Mouse (Mus musculus): ENCODE measurements around the gene Acin1. TPM values are rescaled to one million over a fixed set of nuclear protein-coding genes. Genes with fewer than 3 reads are reported as not detected.

Gene Acin1
- total and polyA plus RNA-seq, 3 experiments: 74.0 to 324 (median 118) TPM

- no peaks in the 10 kb centered on the region for H3K9me3 ChIP-seq (replicated peaks; ENCODE audit: low read length)
- no peaks in the 10 kb centered on the region for H3K79me2 ChIP-seq (replicated peaks; ENCODE audit: control insufficient read depth, extremely low read depth, insufficient read depth, poor library complexity, severe bottlenecking)
- H3K27me3 ChIP-seq (replicated peaks): no peaks in the 10 kb centered on the region
- no peak for DNase-seq (ENCODE audit: extremely low read depth)
- no peak overlapping the region for H3K4me2 ChIP-seq (ENCODE audit: insufficient read depth, low read depth, poor library complexity, severe bottlenecking)
- H3K4me3 ChIP-seq (replicated peaks in 1 of 3; ENCODE audit: low read depth in 2 of 3, low read length in 2 of 3, poor library complexity in 1 of 3): no peak overlapping the region
- dilution Hi-C loops (cut with MboI; ENCODE audit: extremely low pct_ligation_motif_present, extremely low pct_unique_long_range_greater_than_20kb, low sequenced_read_pairs): no loop called here
- peaks cover 0 to 5% of the 10 kb centered on the region in 2 experiments; a peak in 2 of 4 replicates for H3K4me1 ChIP-seq (ENCODE audit: control insufficient read depth in 1 of 2, insufficient read depth in 2 of 2)
- in situ Hi-C loops (cut with MboI; ENCODE audit: low pct_ligation_motif_present, low pct_unique_long_range_greater_than_20kb, low sequenced_read_pairs): no loop called here
- H3K36me3 ChIP-seq (replicated peaks in 1 of 2; ENCODE audit: control insufficient read depth in 1 of 2, insufficient read depth in 1 of 2, low read length in 1 of 2): peaks cover 14 to 28% of the 10 kb centered on the region in 2 experiments
- no peak overlapping the region for H3K9ac ChIP-seq (ENCODE audit: insufficient read depth, low read depth)
- TF ChIP-seq TBP (conservative IDR thresholded peaks at IDR 0.05; ENCODE audit: low read depth, low read length) (no peak), GABPA (IDR thresholded peaks at IDR 0.05; ENCODE audit: insufficient replicate concordance, low read depth, low read length) (no peak), MXI1 (IDR thresholded peaks at IDR 0.05; ENCODE audit: low read depth, low read length) (no peak), KAT2A (IDR thresholded peaks at IDR 0.05; ENCODE audit: insufficient replicate concordance, low read length) (no peak), RAD21 (IDR thresholded peaks at IDR 0.05; ENCODE audit: low read depth, low read length) (no peak), CHD2 (IDR thresholded peaks at IDR 0.05; ENCODE audit: low read length) (no peak), POLR2A (IDR thresholded peaks at IDR 0.05; ENCODE audit: low read depth, low read length) (no peak), JUN (IDR thresholded peaks at IDR 0.05; ENCODE audit: insufficient read depth, low read depth, low read length) (no peak), NELFE (IDR thresholded peaks at IDR 0.05; ENCODE audit: low read depth, low read length) (no peak), PAX5 (IDR thresholded peaks at IDR 0.05; ENCODE audit: low read length) (no peak), POLR2AphosphoS2 (IDR thresholded peaks at IDR 0.05; ENCODE audit: low read depth, low read length) (no peak), USF2 (conservative IDR thresholded peaks at IDR 0.05; ENCODE audit: low read depth, low read length) (no peak), NRF1 (IDR thresholded peaks at IDR 0.05; ENCODE audit: low read depth, low read length) (no peak), SIN3A (IDR thresholded peaks at IDR 0.05; ENCODE audit: low read length) (no peak), ZMIZ1 (IDR thresholded peaks at IDR 0.05; ENCODE audit: low read depth, low read length) (no peak), MAX (IDR thresholded peaks at IDR 0.05; ENCODE audit: low read length) (no peak), HCFC1 (IDR thresholded peaks at IDR 0.05; ENCODE audit: low read depth, low read length) (no peak), RCOR1 (conservative IDR thresholded peaks at IDR 0.05; ENCODE audit: low read depth, low read length) (no peak), MYC (IDR thresholded peaks at IDR 0.05; ENCODE audit: low read depth, low read length) (no peak)
- H3K27ac ChIP-seq (ENCODE audit: insufficient read depth, low read depth): no peak overlapping the region
Observed at GRCm38 (mm10) chr14:54696752-54697151, 10.0 kb upstream of the Acin1 start.

GRCm38 (mm10) chr14:54695042-54695441, 8.3 kb upstream of the Acin1 start:
- no peaks in the 10 kb centered on the region for H3K79me2 ChIP-seq (replicated peaks; ENCODE audit: control insufficient read depth, extremely low read depth, insufficient read depth, poor library complexity, severe bottlenecking)
- dilution Hi-C loops (cut with MboI; ENCODE audit: extremely low pct_ligation_motif_present, extremely low pct_unique_long_range_greater_than_20kb, low sequenced_read_pairs) (no loop called here), in situ Hi-C loops (cut with MboI; ENCODE audit: low pct_ligation_motif_present, low pct_unique_long_range_greater_than_20kb, low sequenced_read_pairs) (no loop called here)
- no peak overlapping the region for H3K4me2 ChIP-seq (ENCODE audit: insufficient read depth, low read depth, poor library complexity, severe bottlenecking)
- H3K36me3 ChIP-seq (replicated peaks in 1 of 2; ENCODE audit: control insufficient read depth in 1 of 2, insufficient read depth in 1 of 2, low read length in 1 of 2): peaks cover 27 to 39% of the 10 kb centered on the region in 2 experiments
- no peaks in the 10 kb centered on the region for H3K9me3 ChIP-seq (replicated peaks; ENCODE audit: low read length)
- H3K9ac ChIP-seq (ENCODE audit: insufficient read depth, low read depth): no peak overlapping the region
- TF ChIP-seq USF2 (conservative IDR thresholded peaks at IDR 0.05; ENCODE audit: low read depth, low read length): no peak
- TF ChIP-seq TCF12 (IDR thresholded peaks at IDR 0.05; ENCODE audit: low read depth, low read length): no peak
- TF ChIP-seq ELF1 (IDR thresholded peaks at IDR 0.05; ENCODE audit: low read depth, low read length): no peak
- no peak for TF ChIP-seq MEF2A (IDR thresholded peaks at IDR 0.05; ENCODE audit: borderline replicate concordance, low read depth, low read length)
- TF ChIP-seq BHLHE40 (IDR thresholded peaks at IDR 0.05; ENCODE audit: low read depth, low read length): no peak
- TF ChIP-seq POLR2AphosphoS2 (IDR thresholded peaks at IDR 0.05; ENCODE audit: low read depth, low read length): no peak
- no peak for TF ChIP-seq MAX (IDR thresholded peaks at IDR 0.05; ENCODE audit: low read length)
- TF ChIP-seq PAX5 (IDR thresholded peaks at IDR 0.05; ENCODE audit: low read length): no peak
- TF ChIP-seq KAT2A (IDR thresholded peaks at IDR 0.05; ENCODE audit: insufficient replicate concordance, low read length): no peak
- no peak for TF ChIP-seq MAZ (IDR thresholded peaks at IDR 0.05; ENCODE audit: low read depth, low read length)
- TF ChIP-seq JUND (conservative IDR thresholded peaks at IDR 0.05; ENCODE audit: low read depth, low read length): no peak
- TF ChIP-seq MXI1 (IDR thresholded peaks at IDR 0.05; ENCODE audit: low read depth, low read length): no peak
- no peak for TF ChIP-seq ZNF384 (IDR thresholded peaks at IDR 0.05; ENCODE audit: low read depth, low read length)
- no peak for TF ChIP-seq E2F4 (IDR thresholded peaks at IDR 0.05; ENCODE audit: insufficient replicate concordance, low read depth, low read length)
- no peak for TF ChIP-seq CHD1 (IDR thresholded peaks at IDR 0.05; ENCODE audit: low read depth, low read length)
- no peak overlapping the region for H3K27ac ChIP-seq (ENCODE audit: insufficient read depth, low read depth)
- H3K4me1 ChIP-seq (ENCODE audit: control insufficient read depth in 1 of 2, insufficient read depth in 2 of 2): peaks cover 0 to 1% of the 10 kb centered on the region in 2 experiments; a peak in 2 of 4 replicates
- DNase-seq (ENCODE audit: extremely low read depth): no peak
- H3K27me3 ChIP-seq (replicated peaks): no peaks in the 10 kb centered on the region
- no peak overlapping the region for H3K4me3 ChIP-seq (replicated peaks in 1 of 3; ENCODE audit: low read depth in 2 of 3, low read length in 2 of 3, poor library complexity in 1 of 3)

Data from CH12.LX (cell line).